ENCODE assay signal across 12 mouse cellular contexts in genomic region chr12:84400653-84401052, GRCm38 (mm10). TPM values are rescaled to one million over a fixed set of nuclear protein-coding genes. Genes with fewer than 3 reads are reported as not detected.
DNase-seq lines count a peak whose midpoint lies in the region; ATAC-seq lines count a peak whose summit lies in the region.
"Had no signal": no experiment of that assay in that cellular context is flagged by ENCODE, and none has a peak within 500 bp of the region (broad histone marks: within the 10 kb centered on the region; RNA-seq: fewer than 3 reads in every experiment).

No protein-coding gene starts in this region.

- no peak overlapping the region for H3K9ac ChIP-seq in kidney, embryonic 16.5 days (replicated peaks; ENCODE audit: low read length)
- H3K9ac ChIP-seq: hindbrain, embryonic 13.5 days had no signal

- WGBS in kidney, embryonic 16.5 days, result 57% methylated on average over 3 of the region's 3 CpGs

- H3K9me3 ChIP-seq in kidney, embryonic 16.5 days (ENCODE audit: low read length), result no peaks in the 10 kb centered on the region
- H3K9me3 ChIP-seq: hindbrain, embryonic 13.5 days had no signal

- H3K4me1 ChIP-seq in kidney, embryonic 16.5 days (ENCODE audit: insufficient read depth, low read length), result peaks cover 4% of the 10 kb centered on the region; the same call in 1 of the 2 replicates
- H3K4me1 ChIP-seq: hindbrain, embryonic 13.5 days had no signal

- H3K27me3 ChIP-seq in kidney, embryonic 16.5 days (ENCODE audit: insufficient read depth, low read length), result no peaks in the 10 kb centered on the region
- H3K27me3 ChIP-seq: hindbrain, embryonic 13.5 days had no signal

- peak overlapping the region; percentile 65 for H3K27ac ChIP-seq in kidney, embryonic 16.5 days (ENCODE audit: low read length)
- H3K27ac ChIP-seq: hindbrain, embryonic 13.5 days had no signal

- no peaks in the 10 kb centered on the region for H3K36me3 ChIP-seq in kidney, embryonic 16.5 days (ENCODE audit: insufficient read depth, low read length)
- H3K36me3 ChIP-seq: hindbrain, embryonic 13.5 days had no signal

- peak; percentile 50 for DNase-seq in NIH3T3 (ENCODE audit: low read depth)
- DNase-seq in adrenal gland, postnatal 14 days, result peak; percentile 58
- no peak for DNase-seq in cerebellum, adult 18-20 months
- DNase-seq in T-cell, adult 2 months (ENCODE audit: low spot score), result no peak
- DNase-seq: lung, postnatal 14 days; thymus, adult 18-20 months had no signal

- H3K4me3 ChIP-seq in kidney, embryonic 16.5 days (ENCODE audit: low read length), result 0 out of 2 replicates have a peak overlapping the region, but pooled peaks have one; percentile 10
- H3K4me3 ChIP-seq: hindbrain, embryonic 13.5 days; myocyte had no signal

- H3K4me2 ChIP-seq in kidney, embryonic 16.5 days (replicated peaks; ENCODE audit: low read depth, low read length), result no peak overlapping the region
- H3K4me2 ChIP-seq: hindbrain, embryonic 13.5 days had no signal

- no peak for ATAC-seq in kidney, embryonic 16.5 days (ENCODE audit: low FRiP score, low TSS enrichment)
- ATAC-seq in megakaryocyte progenitor cell, adult 5-6 weeks (replicated peaks; ENCODE audit: poor library complexity), result peak; percentile 11; the same call in 1 of the 2 replicates
- ATAC-seq in cerebellum, adult (ENCODE audit: insufficient number of reproducible peaks, low FRiP score, low TSS enrichment), result no peak
- ATAC-seq: forebrain, embryonic 14.5 days had no signal

RNA-seq across cellular contexts. Expression of gene Entpd5, which starts 8.2 kb away (rescaled TPM):
- 81.4 and 86.0 TPM in 2 replicates for total RNA-seq in adrenal gland, postnatal 14 days (2021)
- 57.7 and 68.8 TPM in 2 replicates for polyA plus RNA-seq in kidney, embryonic 16.5 days (2015; fragmentation: Nextera tagmentation; extraction: Ambion mirVana)
- 13.5 and 20.1 TPM in 2 replicates for total RNA-seq in megakaryocyte progenitor cell, adult 5-6 weeks (2015)
- 18.4 and 23.7 TPM in 2 replicates for total RNA-seq in megakaryocyte progenitor cell, adult 5-6 weeks (2017)

RNA-seq across cellular contexts. Expression of gene Bbof1, which starts 8.2 kb away (rescaled TPM):
- 3.9 and 7.2 TPM in 2 replicates for total RNA-seq in adrenal gland, postnatal 14 days (2021)
- 1.5 and 2.2 TPM in 2 replicates for polyA plus RNA-seq in kidney, embryonic 16.5 days (2015; fragmentation: Nextera tagmentation; extraction: Ambion mirVana)
- total RNA-seq in megakaryocyte progenitor cell, adult 5-6 weeks (2015), result 2.5 and 3.6 TPM in 2 replicates
- 3.0 and 12.4 TPM in 2 replicates for total RNA-seq in megakaryocyte progenitor cell, adult 5-6 weeks (2017)

RNA-seq across cellular contexts. Expression of gene Rnf113a2, which starts 16.3 kb away (rescaled TPM):
- total RNA-seq in adrenal gland, postnatal 14 days (2021), result 17.1 and 20.8 TPM in 2 replicates
- 22.3 and 23.0 TPM in 2 replicates for polyA plus RNA-seq in kidney, embryonic 16.5 days (2015; fragmentation: Nextera tagmentation; extraction: Ambion mirVana)
- total RNA-seq in megakaryocyte progenitor cell, adult 5-6 weeks (2015), result 28.4 and 33.5 TPM in 2 replicates
- 27.4 and 31.9 TPM in 2 replicates for total RNA-seq in megakaryocyte progenitor cell, adult 5-6 weeks (2017)

RNA-seq across cellular contexts. Expression of gene Fam161b, which starts 39.0 kb away (rescaled TPM):
- 2.0 and 3.0 TPM in 2 replicates for total RNA-seq in adrenal gland, postnatal 14 days (2021)
- polyA plus RNA-seq in kidney, embryonic 16.5 days (2015; fragmentation: Nextera tagmentation; extraction: Ambion mirVana), result 4.0 and 4.6 TPM in 2 replicates
- total RNA-seq in megakaryocyte progenitor cell, adult 5-6 weeks (2015), result 0.42 and 0.54 TPM in 2 replicates
- total RNA-seq in megakaryocyte progenitor cell, adult 5-6 weeks (2017), result 0.57 and 1.0 TPM in 2 replicates

RNA-seq across cellular contexts. Expression of gene Coq6, which starts 39.2 kb away (rescaled TPM):
- total RNA-seq in adrenal gland, postnatal 14 days (2021), result 95.0 and 97.5 TPM in 2 replicates
- 54.3 and 56.0 TPM in 2 replicates for polyA plus RNA-seq in kidney, embryonic 16.5 days (2015; fragmentation: Nextera tagmentation; extraction: Ambion mirVana)
- total RNA-seq in megakaryocyte progenitor cell, adult 5-6 weeks (2015), result 16.7 and 20.9 TPM in 2 replicates
- 10.3 and 18.9 TPM in 2 replicates for total RNA-seq in megakaryocyte progenitor cell, adult 5-6 weeks (2017)

Comparison
In these comparisons a context has a peak if more than half of its experiments do, and no peak if none do; other contexts are left out.
1. DNase-seq: peak in NIH3T3 (single experiment) and adrenal gland, postnatal 14 days (single experiment); none in cerebellum, adult 18-20 months (0 of 2) and T-cell, adult 2 months (single experiment).